Mouse (Mus musculus) brain, embryonic 14.5 days (tissue): ENCODE data around the gene Sod3.

Experiments used
- CTCF ChIP-seq: fragments of 200-500 bp; IDR thresholded peaks from 2 replicates; pipeline ENCODE4 v1.5.1; 2012; ENCODE audit warnings: inconsistent platforms, mild to moderate bottlenecking, moderate library complexity, borderline replicate concordance; ENCODE audit not compliant: insufficient read depth, insufficient read length; ENCODE audit errors: extremely low read depth
- POLR2A ChIP-seq: fragments of 200-500 bp; IDR thresholded peaks from 2 replicates; pipeline ENCODE4 v1.6.1; 2012; ENCODE audit warnings: mild to moderate bottlenecking, inconsistent platforms, borderline replicate concordance; ENCODE audit not compliant: poor library complexity, insufficient read depth, insufficient read length, severe bottlenecking; ENCODE audit errors: extremely low read depth

- no peak for TF ChIP-seq CTCF
- TF ChIP-seq POLR2A = no peak
Observed at GRCm38 (mm10) chr5:52332120-52332519, 31.5 kb upstream of the Sod3 start.
